Mouse (Mus musculus) brain, embryonic 14.5 days (tissue): ENCODE measurements around the gene Gm128. TPM values are rescaled to one million over a fixed set of nuclear protein-coding genes. Genes with fewer than 3 reads are reported as not detected.

Source experiments
- DNase-seq: peaks from one replicate; pipeline ENCODE4 v3.0.0-alpha.2; 2011; ENCODE audit warnings: low read depth
- CTCF ChIP-seq: fragments of 200-500 bp; IDR thresholded peaks from 2 replicates; pipeline ENCODE4 v1.5.1; 2012; ENCODE audit warnings: inconsistent platforms, mild to moderate bottlenecking, moderate library complexity, borderline replicate concordance; ENCODE audit not compliant: insufficient read depth, insufficient read length; ENCODE audit errors: extremely low read depth
- POLR2A ChIP-seq: fragments of 200-500 bp; IDR thresholded peaks from 2 replicates; pipeline ENCODE4 v1.6.1; 2012; ENCODE audit warnings: mild to moderate bottlenecking, inconsistent platforms, borderline replicate concordance; ENCODE audit not compliant: poor library complexity, insufficient read depth, insufficient read length, severe bottlenecking; ENCODE audit errors: extremely low read depth
- polyA plus RNA-seq: library from polyadenylated mRNA; depleted of rRNA; stranded (reverse); fragments of >200 nt; gene quantifications from 2 replicates; pipeline ENCODE4 v1.2.3, GENCODE M21; 2012

Gene Gm128
- polyA plus RNA-seq, 1 experiment = 0.25 TPM

DNA sequence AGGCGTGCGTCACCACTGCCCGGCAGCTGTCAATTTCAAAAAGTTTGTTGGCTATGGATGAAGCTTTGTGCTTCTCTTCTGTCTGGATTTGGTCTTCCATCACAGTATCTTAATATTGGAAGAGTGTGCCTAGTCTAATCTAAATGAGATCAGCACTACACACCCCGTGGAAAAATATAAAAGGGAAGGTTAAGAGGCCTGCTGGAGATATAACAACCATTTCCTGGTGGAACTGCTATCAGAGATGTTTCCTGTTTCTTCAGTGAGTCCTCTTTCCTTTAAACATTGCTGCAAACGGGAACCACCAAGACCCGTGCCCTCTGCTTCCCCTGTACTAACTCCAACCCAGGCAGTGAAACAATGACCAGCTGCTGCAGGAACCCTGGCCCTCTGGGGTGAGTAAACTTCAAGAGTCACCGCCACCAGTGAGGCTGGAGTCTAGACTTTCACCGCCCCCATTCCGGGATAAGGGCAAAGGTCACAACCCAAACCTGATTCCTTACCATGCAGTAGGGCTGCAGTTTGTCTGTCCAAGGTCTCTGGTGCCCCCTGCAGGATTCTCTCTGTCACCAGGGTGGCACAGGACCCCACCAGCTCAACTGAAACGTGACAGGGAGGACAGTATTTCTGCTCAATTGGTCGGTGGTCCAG, 21.8 kb upstream of the Gm128 start:
- DNase-seq = peak; percentile 49
- peak; percentile 68 for TF ChIP-seq CTCF
- no peak for TF ChIP-seq POLR2A

DNA sequence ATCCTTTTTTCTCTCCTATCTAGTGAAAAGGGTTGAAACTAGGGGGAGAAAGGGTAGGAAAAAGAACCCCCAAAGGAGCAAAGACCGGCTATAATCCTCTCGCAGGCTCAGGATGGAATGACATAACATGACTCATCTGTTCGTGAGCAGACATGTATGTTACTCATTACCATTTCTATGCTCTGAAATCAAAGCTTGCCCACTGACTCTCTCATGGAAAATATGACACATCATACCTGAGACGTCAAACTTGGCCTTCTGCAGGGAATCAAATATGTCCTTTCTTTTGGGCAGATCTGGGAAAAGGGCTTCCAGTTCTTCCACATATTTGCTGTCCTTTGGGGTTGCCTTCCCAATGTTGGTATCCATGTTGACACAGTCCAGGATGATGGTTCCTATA, 20.6 kb upstream of the Gm128 start:
- TF ChIP-seq POLR2A (no peak), CTCF (no peak)
- no peak for DNase-seq

DNA sequence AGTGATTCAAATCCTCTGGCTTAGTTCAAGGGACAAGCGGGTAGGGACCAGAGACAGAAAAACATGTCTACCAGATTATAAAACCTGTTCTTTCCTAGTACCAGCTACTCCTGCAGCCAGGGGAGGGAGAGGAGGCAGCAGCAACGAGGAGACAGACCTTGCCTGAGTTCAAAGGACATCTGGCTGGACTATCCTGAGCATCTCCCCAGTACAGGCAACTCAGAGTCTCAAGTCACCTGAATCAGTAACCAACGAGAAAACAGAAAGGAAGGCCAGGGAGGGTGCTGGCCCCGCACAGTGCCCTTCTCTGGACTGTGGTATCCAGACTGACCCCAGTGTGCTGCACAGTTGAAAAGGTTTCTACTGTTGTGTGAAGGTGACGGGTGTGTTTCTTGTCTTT, 15.5 kb upstream of the Gm128 start:
- TF ChIP-seq CTCF (no peak), POLR2A (no peak)
- no peak for DNase-seq

DNA sequence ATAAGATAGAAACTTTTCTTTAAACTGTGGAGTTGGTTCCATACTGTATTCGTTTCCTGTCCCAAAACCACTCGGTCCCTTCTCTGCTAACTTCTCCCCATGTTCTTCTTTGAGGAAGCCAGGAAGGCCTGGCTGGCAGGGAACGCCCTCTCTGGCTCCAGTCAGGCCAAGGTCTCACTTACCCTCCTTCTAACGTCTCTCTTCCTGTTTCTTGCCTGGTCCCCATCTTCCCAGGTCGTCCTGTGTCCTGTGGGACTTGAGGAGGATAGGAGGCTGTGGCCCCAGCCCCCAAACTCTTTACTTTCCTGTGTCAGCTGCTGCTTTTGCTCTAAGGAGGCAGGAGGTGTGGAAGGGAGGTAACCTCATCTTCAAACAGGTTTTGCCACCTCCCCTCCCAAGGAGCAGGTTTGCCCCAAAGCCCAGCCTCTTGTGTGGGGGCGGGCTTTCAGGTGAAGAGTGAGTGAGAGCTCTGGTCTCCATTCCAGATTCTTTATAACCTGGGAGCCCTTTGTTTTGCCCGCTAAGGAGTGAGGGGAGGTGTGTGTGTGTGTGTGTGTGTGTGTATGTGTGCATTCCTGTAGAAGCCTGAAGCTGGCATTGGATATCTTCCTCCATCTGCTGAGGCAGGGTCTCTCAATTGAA, 9.5 kb upstream of the Gm128 start, which contains the start of gene Bnipl:
Bnipl (minus strand) TSS at position 411 of the 642 bp plus-strand sequence.
- DNase-seq = no peak
- TF ChIP-seq POLR2A (no peak), CTCF (no peak)

DNA sequence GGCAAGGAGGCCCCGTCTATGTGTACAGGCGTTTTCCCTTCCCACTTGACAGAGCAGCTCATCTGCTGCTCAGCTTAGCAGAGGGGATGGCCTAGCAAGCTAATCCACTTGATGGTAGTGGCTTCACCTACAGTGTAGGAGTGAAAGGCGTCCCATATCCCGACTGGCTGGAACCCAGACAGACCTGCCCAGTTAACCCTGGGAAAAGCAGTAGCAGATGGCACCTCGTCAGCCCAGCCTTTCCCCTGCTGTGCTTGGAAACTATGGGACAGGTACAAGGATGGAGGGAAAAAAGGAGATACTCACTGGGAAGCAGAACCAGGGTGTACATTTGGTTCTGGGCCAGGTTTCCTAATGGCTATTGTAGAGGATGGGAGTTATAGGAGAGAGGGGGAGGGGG, 9.0 kb upstream of the Gm128 start:
- TF ChIP-seq CTCF (no peak), POLR2A (no peak)
- DNase-seq = no peak

DNA sequence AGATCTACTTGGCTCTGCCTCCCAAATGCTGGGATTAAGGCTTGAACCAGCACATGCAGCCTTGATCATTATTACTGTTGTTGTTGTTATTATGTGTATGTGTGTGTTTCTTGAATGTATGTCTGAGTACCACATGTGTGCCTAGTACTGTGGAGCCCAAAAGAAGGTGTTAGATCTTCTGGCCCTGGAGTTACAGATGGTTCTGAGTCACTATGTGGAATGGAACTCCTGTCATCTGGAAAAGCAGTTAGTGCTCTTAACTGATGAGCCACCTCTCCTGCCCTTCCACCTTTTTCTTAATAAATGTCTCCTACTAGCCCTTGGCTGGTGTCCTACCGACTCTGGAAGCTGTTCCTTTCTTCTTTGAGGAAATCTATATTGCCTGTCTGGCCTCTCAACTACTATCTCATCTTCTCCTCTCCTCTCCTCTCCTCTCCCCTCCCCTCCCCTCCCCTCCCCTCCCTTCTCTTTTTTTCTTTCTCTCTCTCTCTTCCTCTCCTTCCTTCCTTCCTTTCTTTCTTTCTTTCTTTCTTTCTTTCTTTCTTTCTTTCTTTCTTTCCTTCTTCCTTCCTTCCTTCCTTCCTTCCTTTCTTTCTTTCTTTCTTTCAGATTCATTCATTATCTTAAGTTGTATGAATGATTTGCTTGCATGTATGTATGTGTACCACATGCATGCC, 6.4 kb upstream of the Gm128 start:
- DNase-seq = no peak
- TF ChIP-seq CTCF (no peak), POLR2A (no peak)

DNA sequence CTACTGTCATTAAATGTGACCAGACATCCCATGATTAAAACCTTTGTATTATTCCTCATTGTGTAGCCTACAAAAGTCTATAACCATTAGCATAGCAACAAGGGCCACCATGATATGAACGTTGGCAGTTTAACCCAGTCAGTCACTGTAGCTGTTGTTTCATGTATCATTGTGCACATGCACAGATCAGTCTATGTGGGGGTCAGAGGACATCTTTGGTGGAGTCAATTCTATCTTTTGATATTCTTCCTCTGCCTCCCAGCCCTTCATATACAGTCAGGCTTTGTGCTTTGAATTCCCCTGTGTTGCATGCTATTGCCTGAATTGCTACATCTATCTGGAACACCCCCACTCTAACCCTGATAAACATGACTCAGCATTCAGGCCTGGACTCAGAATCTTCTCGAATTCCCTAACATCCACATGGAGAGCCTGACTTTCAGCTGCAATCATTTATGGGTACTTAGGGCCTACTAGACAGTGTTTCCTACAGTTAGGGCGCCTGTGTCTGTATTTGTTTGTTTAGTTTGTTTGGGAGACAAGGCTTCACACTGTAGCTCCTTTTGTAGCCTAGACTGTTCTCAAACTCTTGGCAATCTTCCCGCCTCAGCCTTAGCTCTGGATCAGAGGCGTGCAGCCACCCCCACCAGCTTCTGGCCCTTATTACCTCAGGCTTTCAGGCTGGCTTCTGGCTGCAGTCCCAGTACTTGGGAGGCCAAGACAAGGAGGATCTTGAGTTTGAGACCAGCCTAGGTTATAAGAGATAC, 5.2 kb upstream of the Gm128 start:
- TF ChIP-seq POLR2A (no peak), CTCF (no peak)
- DNase-seq = peak; percentile 62

DNA sequence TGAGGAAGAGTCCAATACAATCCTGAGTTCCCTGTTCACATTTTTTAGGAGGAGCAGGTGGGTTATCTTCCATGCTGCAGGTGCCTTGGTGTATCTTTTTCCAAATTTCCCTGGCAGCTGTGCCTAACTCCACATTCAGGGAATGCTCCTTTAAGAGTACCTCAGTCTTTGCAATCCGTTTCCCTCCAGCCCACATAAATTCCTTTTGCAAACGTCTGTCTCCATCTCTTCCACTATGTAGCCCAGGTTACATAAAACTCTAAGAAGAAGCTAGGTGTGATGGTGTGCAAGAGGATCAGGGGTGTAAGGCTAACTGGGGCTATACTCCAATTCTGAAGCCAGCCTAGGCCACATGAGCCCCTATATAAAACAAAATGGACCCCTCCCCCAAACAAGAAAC, 1.7 kb upstream of the Gm128 start:
- DNase-seq = no peak
- TF ChIP-seq POLR2A (no peak), CTCF (no peak)

DNA sequence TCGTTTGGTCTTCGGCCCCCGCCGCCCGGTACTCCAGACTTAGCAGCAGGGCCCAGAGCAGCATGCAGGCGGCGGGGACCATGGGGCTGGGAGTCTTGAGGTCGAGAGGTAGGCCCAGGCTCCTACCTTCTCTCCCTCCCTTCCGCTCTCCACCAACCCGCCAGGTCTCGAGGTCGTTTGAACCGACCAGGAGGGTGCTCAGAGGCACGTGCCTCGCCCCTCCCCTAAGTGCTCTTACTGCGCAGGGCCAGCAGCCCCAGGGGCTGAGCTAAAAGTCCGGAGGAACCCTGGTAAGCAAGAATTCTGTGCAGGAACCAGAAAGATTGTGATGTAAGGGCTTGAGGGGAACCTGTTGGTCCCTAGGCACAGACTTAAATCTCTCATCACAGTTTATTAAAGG, 498 bp downstream of the Gm128 start:
- TF ChIP-seq POLR2A (no peak), CTCF (no peak)
- no peak for DNase-seq

DNA sequence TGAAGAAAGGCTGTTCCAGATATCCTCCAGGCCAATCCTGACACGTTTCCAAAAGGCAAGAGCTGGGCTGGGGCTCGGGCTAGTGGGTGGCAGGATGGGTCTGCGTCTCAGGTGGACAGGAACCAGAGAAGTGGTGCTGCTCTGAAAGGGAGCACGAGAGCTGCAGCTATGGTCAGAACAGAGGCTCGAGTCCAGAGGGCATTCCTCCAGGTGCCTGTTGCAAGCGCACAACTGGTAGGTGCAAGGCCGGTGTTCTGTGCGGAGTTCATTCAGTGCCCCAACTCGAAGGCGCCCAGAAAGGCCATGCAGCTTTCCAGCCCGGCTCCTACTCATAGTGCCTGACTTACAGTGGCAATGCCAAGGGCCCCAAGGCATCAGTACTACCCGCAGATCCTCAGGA, 1.4 kb downstream of the Gm128 start:
- no peak for DNase-seq
- no peak for TF ChIP-seq CTCF
- no peak for TF ChIP-seq POLR2A

DNA sequence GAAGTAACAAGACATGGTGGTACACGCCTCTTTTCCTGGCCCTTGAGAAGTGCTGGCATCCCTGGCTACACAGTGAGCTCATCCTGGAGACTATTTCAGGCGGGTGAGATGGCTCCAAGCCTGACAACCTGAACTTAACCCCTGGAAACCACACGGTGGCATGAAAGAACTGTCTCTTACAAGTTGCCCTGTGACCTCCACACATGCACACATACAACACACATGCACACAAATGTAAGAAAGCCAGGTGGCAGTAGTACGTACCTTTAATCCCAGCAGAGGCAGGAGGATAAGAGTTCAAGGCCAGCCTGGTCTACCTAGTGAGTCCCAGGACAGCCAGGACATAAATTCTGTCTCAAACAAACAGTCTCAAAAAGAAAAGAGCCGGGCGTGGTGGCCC, 2.4 kb downstream of the Gm128 start:
- TF ChIP-seq POLR2A = no peak
- no peak for TF ChIP-seq CTCF
- no peak for DNase-seq

DNA sequence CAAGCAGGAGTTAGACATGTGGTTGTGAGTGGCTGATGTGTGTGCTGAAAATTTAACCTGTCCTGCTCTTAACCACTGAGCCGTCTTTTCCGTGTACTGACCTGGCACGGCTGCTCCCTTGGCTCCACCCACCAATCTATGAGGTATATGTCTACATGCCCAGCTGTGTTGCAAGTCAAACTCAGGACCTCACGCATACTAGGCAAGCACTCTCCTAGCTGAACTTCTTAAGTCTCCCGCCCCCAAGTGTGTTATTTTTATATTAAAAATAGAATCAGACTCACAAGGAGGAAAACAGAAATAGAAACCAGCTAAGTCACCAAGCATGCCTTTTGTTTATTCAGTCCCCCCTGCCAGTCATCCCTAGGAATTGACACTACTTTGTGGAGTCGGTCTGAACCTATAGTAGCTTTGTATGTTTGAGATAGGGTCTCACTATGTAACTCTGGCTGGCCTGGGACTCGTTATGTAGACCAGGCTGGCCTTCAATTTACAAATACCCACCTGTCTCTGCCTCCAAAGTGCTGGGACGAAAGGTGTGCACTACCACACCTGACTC, 3.8 kb downstream of the Gm128 start:
- no peak for TF ChIP-seq CTCF
- no peak for TF ChIP-seq POLR2A
- no peak for DNase-seq
